Mouse (Mus musculus): ENCODE data around the gene Pcnx. TPM values are rescaled to one million over a fixed set of nuclear protein-coding genes. Genes with fewer than 3 reads are reported as not detected.
A peak's percentile ranks its signal among the peaks of the same experiment; 100 is the strongest.

Pcnx gene
- polyA plus RNA-seq, 1 experiment from 2014 or later: 5.1 TPM

DNA sequence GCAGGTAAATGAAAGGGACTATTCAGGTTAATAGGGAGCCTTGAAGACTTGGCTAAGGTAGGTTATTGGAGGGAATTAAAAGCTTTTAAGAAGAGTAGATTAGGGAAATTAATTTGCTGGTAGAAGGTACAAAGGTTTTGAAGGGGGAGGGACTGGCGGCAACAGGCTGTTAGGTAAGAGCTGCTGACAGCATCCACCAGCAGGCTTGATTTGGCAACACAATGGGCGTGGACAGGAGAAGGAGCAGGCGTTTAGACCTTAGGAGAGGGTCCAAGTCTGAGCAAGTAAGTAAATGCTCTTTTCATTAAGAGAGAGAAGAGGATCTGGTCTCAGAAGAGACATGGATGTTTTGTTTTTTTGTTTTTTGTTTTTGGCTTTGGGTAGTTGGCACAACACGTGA is 3.1 kb upstream of the Pcnx start:
- ATAC-seq (ENCODE audit: low FRiP score, low TSS enrichment) (no peak), DNase-seq (ENCODE audit: low spot score) (peak; percentile 35)
- Histone ChIP-seq H3K27me3 (ENCODE audit: control insufficient read depth, insufficient read depth, low read length) (no peaks in the 10 kb centered on the region), H3K9ac (ENCODE audit: low read length) (no peak overlapping the region), H3K27ac (replicated peaks) (no peak overlapping the region), H3K36me3 (ENCODE audit: control insufficient read depth, insufficient read depth, low read length) (no peaks in the 10 kb centered on the region), H3K4me2 (replicated peaks; ENCODE audit: low read depth) (no peak overlapping the region), H3K9me3 (ENCODE audit: control insufficient read depth, low read length) (no peaks in the 10 kb centered on the region), H3K4me1 (replicated peaks; ENCODE audit: control insufficient read depth, insufficient read depth) (0 out of 2 replicates have a peak, but pooled peaks cover 6% of the 10 kb centered on the region), H3K4me3 (ENCODE audit: low read depth, low read length) (no peak overlapping the region)
- WGBS: 42% methylated on average over 4 of the region's 4 CpGs
- TF ChIP-seq CTCF (IDR thresholded peaks at IDR 0.05; ENCODE audit: low read depth) (no peak), EP300 (optimal IDR thresholded peaks at IDR 0.05) (no peak)

- Histone ChIP-seq H3K4me3 (ENCODE audit: low read depth, low read length) (no peak overlapping the region), H3K4me1 (replicated peaks; ENCODE audit: control insufficient read depth, insufficient read depth) (0 out of 2 replicates have a peak, but pooled peaks cover 6% of the 10 kb centered on the region), H3K27me3 (ENCODE audit: control insufficient read depth, insufficient read depth, low read length) (no peaks in the 10 kb centered on the region), H3K36me3 (ENCODE audit: control insufficient read depth, insufficient read depth, low read length) (no peaks in the 10 kb centered on the region), H3K9me3 (ENCODE audit: control insufficient read depth, low read length) (no peaks in the 10 kb centered on the region), H3K9ac (ENCODE audit: low read length) (no peak overlapping the region), H3K27ac (replicated peaks) (peak overlapping the region; percentile 30; the same call in 1 of the 2 replicates), H3K4me2 (replicated peaks; ENCODE audit: low read depth) (no peak overlapping the region)
- no peak for TF ChIP-seq EP300 (optimal IDR thresholded peaks at IDR 0.05)
- TF ChIP-seq CTCF (IDR thresholded peaks at IDR 0.05; ENCODE audit: low read depth): no peak
- WGBS: 36% methylated on average over 4 of the region's 4 CpGs
- DNase-seq (ENCODE audit: low spot score) (no peak), ATAC-seq (ENCODE audit: low FRiP score, low TSS enrichment) (no peak)
Measured at GRCm38 (mm10) chr12:81857251-81857650, 2.6 kb upstream of the Pcnx start.

DNA sequence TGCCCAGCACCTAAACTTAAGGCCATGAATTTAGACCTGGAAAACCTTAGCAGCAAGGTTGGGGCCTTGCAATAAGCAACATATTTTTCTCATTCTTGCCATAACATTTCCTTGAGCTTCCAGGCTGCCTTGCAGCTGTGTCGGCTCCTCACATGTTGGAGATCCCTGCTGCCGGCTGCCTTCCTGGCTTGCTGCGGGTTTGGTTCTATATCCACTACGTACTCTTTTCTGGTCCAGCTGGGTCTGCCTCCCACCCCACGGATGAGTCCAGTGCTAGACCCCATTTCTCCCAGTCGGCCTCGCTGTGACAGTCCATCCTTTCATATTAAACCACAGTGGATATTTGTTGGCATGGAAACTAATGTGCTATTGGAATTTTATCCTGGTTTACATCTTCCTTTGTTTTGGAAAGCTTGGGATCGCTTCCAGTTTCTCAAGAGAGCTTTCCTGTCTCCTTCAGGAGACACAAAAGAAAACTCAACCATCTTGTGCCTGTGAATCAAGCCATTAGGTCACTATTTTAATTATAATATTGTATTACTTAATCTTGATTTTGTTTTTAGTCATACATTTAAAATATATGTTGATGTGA is 1.7 kb upstream of the Pcnx start:
- H3K9me3 ChIP-seq (ENCODE audit: control insufficient read depth, low read length): no peaks in the 10 kb centered on the region
- no peak overlapping the region for H3K4me2 ChIP-seq (replicated peaks; ENCODE audit: low read depth)
- H3K4me3 ChIP-seq (ENCODE audit: low read depth, low read length): no peak overlapping the region
- WGBS: 46% methylated on average over 8 of the region's 8 CpGs
- no peaks in the 10 kb centered on the region for H3K27me3 ChIP-seq (ENCODE audit: control insufficient read depth, insufficient read depth, low read length)
- H3K27ac ChIP-seq (replicated peaks): peak overlapping the region; percentile 30; the same call in 1 of the 2 replicates
- no peak for ATAC-seq (ENCODE audit: low FRiP score, low TSS enrichment)
- H3K36me3 ChIP-seq (ENCODE audit: control insufficient read depth, insufficient read depth, low read length): no peaks in the 10 kb centered on the region
- H3K9ac ChIP-seq (ENCODE audit: low read length): no peak overlapping the region
- no peak for DNase-seq (ENCODE audit: low spot score)
- no peak for TF ChIP-seq CTCF (IDR thresholded peaks at IDR 0.05; ENCODE audit: low read depth)
- TF ChIP-seq EP300 (optimal IDR thresholded peaks at IDR 0.05): no peak
- 0 out of 2 replicates have a peak, but pooled peaks cover 6% of the 10 kb centered on the region for H3K4me1 ChIP-seq (replicated peaks; ENCODE audit: control insufficient read depth, insufficient read depth)

DNA sequence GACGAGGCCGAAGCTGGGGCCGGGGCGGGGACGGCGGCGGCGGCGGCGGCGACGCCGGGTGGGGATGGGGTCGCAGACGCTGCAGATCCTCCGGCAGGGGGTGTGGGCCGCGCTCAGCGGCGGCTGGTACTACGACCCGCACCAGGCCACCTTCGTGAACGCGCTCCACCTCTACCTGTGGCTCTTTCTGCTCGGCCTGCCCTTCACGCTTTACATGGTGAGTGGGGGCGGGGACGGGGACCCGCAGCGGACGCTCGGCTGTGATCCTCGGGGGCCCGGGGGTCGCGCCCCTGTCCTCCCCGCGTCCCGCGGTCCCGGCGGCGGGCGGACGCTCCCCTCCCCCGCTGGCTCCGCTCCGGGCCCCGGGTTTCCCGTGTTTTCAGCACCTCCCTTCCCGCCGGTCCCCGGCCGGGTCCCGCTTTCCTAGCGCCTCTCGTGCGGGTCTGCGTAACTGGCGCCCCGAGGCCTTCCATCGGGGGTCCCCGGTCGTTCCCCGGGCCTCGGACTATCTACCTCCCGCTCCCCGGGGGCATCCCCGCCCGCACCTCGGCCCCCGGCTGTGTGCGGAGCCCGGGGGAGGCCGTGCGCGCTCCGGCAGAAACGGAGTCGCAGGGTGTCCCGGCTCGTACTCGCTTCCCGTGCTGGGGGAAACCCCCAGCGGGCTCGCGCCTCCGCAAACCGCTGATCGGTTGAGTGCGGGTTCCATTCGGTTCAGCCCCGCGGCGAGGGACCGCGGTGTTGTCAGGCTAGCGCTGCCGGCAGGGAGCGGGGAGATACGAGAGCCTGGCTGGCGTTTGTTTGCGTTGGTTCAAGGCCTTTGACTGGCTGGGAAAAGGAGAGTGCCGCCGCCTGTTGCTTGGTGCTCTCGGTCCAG is 722 bp downstream of the Pcnx start:
- Histone ChIP-seq H3K36me3 (ENCODE audit: control insufficient read depth, insufficient read depth, low read length) (no peaks in the 10 kb centered on the region), H3K4me1 (replicated peaks; ENCODE audit: control insufficient read depth, insufficient read depth) (0 out of 2 replicates have a peak, but pooled peaks cover 6% of the 10 kb centered on the region), H3K9ac (ENCODE audit: low read length) (peak overlapping the region; percentile 94), H3K4me2 (replicated peaks; ENCODE audit: low read depth) (peak overlapping the region; percentile 73), H3K27me3 (ENCODE audit: control insufficient read depth, insufficient read depth, low read length) (no peaks in the 10 kb centered on the region), H3K9me3 (ENCODE audit: control insufficient read depth, low read length) (no peaks in the 10 kb centered on the region), H3K4me3 (ENCODE audit: low read depth, low read length) (peak overlapping the region; percentile 99), H3K27ac (replicated peaks) (peak overlapping the region; percentile 93)
- DNase-seq (ENCODE audit: low spot score) (peak; percentile 72), ATAC-seq (ENCODE audit: low FRiP score, low TSS enrichment) (peak; percentile 58)
- under 1% methylated on average over 82 of the region's 107 CpGs for WGBS
- TF ChIP-seq EP300 (optimal IDR thresholded peaks at IDR 0.05) (no peak), CTCF (IDR thresholded peaks at IDR 0.05; ENCODE audit: low read depth) (peak; percentile 41)

DNA sequence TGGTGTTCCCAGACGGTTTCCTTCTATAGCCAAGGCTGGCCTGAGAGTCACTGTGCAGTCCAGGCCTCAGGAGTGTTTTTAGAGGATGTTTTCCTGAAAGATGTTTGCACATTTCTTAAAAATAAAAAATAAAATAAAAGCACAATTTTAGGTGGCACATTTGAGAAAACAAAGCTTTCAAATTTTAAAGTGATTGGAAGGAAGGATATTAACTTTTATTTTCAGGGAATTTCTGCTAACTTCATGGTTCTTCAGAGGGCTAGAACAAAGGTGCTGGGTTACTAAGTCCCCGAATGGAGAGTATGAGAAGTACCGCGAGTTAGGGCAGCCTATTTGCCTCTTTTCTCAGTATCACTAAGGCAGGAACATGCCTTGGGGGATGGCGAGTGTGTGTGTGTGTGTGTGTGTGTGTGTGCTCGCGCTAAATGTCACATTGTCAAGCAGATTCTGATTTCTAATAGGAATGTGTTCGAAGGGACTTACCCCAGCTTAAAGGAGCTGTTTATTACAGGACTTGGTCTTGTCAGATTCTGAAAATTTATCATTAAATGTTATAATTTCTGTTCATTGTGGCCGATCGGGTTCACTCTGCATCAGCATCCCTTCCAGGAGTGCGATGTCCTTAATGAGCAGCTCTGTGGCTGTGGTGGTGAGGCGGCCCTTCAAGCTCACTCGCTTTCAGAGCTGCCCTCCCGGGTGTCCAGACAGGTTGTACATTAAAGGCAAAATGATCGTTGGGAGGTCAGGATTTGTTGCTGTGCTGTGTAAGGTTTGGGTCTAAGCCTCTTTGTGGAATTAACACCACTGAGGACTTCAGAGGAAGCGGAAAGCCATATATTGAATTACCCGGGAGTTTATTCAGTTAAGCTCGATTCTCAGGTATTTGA is 1.6 kb downstream of the Pcnx start:
- peak overlapping the region; percentile 93 for H3K27ac ChIP-seq (replicated peaks)
- WGBS: 32% methylated on average over 18 of the region's 18 CpGs
- H3K4me2 ChIP-seq (replicated peaks; ENCODE audit: low read depth): peak overlapping the region; percentile 73
- ATAC-seq (ENCODE audit: low FRiP score, low TSS enrichment) (no peak), DNase-seq (ENCODE audit: low spot score) (no peak)
- TF ChIP-seq CTCF (IDR thresholded peaks at IDR 0.05; ENCODE audit: low read depth) (no peak), EP300 (optimal IDR thresholded peaks at IDR 0.05) (no peak)
- no peaks in the 10 kb centered on the region for H3K9me3 ChIP-seq (ENCODE audit: control insufficient read depth, low read length)
- peak overlapping the region; percentile 99 for H3K4me3 ChIP-seq (ENCODE audit: low read depth, low read length)
- peak overlapping the region; percentile 94 for H3K9ac ChIP-seq (ENCODE audit: low read length)
- 0 out of 2 replicates have a peak, but pooled peaks cover 6% of the 10 kb centered on the region for H3K4me1 ChIP-seq (replicated peaks; ENCODE audit: control insufficient read depth, insufficient read depth)
- no peaks in the 10 kb centered on the region for H3K27me3 ChIP-seq (ENCODE audit: control insufficient read depth, insufficient read depth, low read length)
- no peaks in the 10 kb centered on the region for H3K36me3 ChIP-seq (ENCODE audit: control insufficient read depth, insufficient read depth, low read length)

All from stomach, postnatal 0 days (tissue).